Mouse (Mus musculus) CH12.LX (cell line): ENCODE results near the gene Ncor1. TPM values are rescaled to one million over a fixed set of nuclear protein-coding genes. Genes with fewer than 3 reads are reported as not detected.

Experiments used
- DNase-seq: peaks from one replicate; pipeline ENCODE4 v3.0.0-alpha.2; 2013; ENCODE audit errors: extremely low read depth
- H3K27ac ChIP-seq: 2 replicates; pipeline ENCODE4 v1.5.1; 2012; ENCODE audit warnings: low read depth, mild to moderate bottlenecking, control low read depth, moderate library complexity; ENCODE audit not compliant: insufficient read depth
- H3K27me3 ChIP-seq: replicated peaks from 2 replicates; pipeline ENCODE3; 2012; ENCODE audit warnings: inconsistent platforms
- H3K36me3 ChIP-seq, 2 experiments: replicated peaks in 1 of 2; 2 replicates each; pipeline versions ENCODE3 to v1.6.1; 2012; ENCODE audit warnings: inconsistent platforms in 1 of 2, low read length in 1 of 2, mild to moderate bottlenecking in 1 of 2, mixed read lengths in 1 of 2, moderate library complexity in 1 of 2; ENCODE audit not compliant: control insufficient read depth in 1 of 2, insufficient read depth in 1 of 2
- H3K4me1 ChIP-seq, 2 experiments: 2 replicates each; pipeline ENCODE4 v1.6.1; 2012; ENCODE audit warnings: inconsistent platforms in 1 of 2, moderate library complexity in 1 of 2; ENCODE audit not compliant: insufficient read depth in 2 of 2, control insufficient read depth in 1 of 2
- H3K4me2 ChIP-seq: 2 replicates; pipeline ENCODE4 v1.6.1; 2012; ENCODE audit warnings: low read depth, mild to moderate bottlenecking, control low read depth; ENCODE audit not compliant: poor library complexity, insufficient read depth, severe bottlenecking
- H3K4me3 ChIP-seq, 3 experiments: fragments of 150-350 bp in 1 of 3; sonication (generic) in 1 of 3; replicated peaks in 1 of 3; 2 replicates each; pipeline versions ENCODE3 to v1.5.1; 2011 to 2012; ENCODE audit warnings: low read depth in 2 of 3, low read length in 2 of 3, mild to moderate bottlenecking in 2 of 3, moderate library complexity in 2 of 3, control low read depth in 1 of 3, improper control_type of control experiment in 1 of 3, inconsistent platforms in 1 of 3, mixed read lengths in 1 of 3; ENCODE audit not compliant: poor library complexity in 1 of 3
- H3K79me2 ChIP-seq: replicated peaks from 2 replicates; pipeline ENCODE4 v1.6.1; 2012; ENCODE audit warnings: mild to moderate bottlenecking, moderate library complexity; ENCODE audit not compliant: control insufficient read depth, poor library complexity, insufficient read depth, severe bottlenecking; ENCODE audit errors: extremely low read depth
- H3K9ac ChIP-seq: 2 replicates; pipeline ENCODE4 v1.6.1; 2012; ENCODE audit warnings: low read depth, mild to moderate bottlenecking, control low read depth, moderate library complexity; ENCODE audit not compliant: insufficient read depth
- H3K9me3 ChIP-seq: replicated peaks from 2 replicates; pipeline ENCODE3; 2012; ENCODE audit warnings: low read length, inconsistent platforms, mixed read lengths
- CHD1 ChIP-seq: IDR thresholded peaks from 2 replicates; pipeline ENCODE4 v1.6.1; 2012; ENCODE audit warnings: low read depth, low read length, improper control_type of control experiment, inconsistent platforms
- CTCF ChIP-seq, 2 experiments: IDR thresholded peaks in 1 of 2; conservative IDR thresholded peaks in 1 of 2; 2 replicates each; pipeline ENCODE4 v1.5.1; 2011 to 2012; ENCODE audit warnings: low read depth in 2 of 2, low read length in 2 of 2, improper control_type of control experiment in 1 of 2, inconsistent platforms in 1 of 2, mild to moderate bottlenecking in 1 of 2, moderate library complexity in 1 of 2
- E2F4 ChIP-seq: IDR thresholded peaks from 2 replicates; pipeline ENCODE4 v1.6.1; 2011; ENCODE audit warnings: low read depth, low read length, improper control_type of control experiment; ENCODE audit not compliant: insufficient replicate concordance
- EP300 ChIP-seq: IDR thresholded peaks from 2 replicates; pipeline ENCODE4 v1.6.1; 2011; ENCODE audit warnings: low read length, improper control_type of control experiment
- ETS1 ChIP-seq: conservative IDR thresholded peaks from 2 replicates; pipeline ENCODE4 v1.6.1; 2012; ENCODE audit warnings: low read depth, mild to moderate bottlenecking, inconsistent platforms, low read length, improper control_type of control experiment, moderate library complexity
- GABPA ChIP-seq: IDR thresholded peaks from 2 replicates; pipeline ENCODE4 v1.6.1; 2012; ENCODE audit warnings: low read depth, low read length, improper control_type of control experiment, inconsistent platforms; ENCODE audit not compliant: insufficient replicate concordance
- HCFC1 ChIP-seq: IDR thresholded peaks from 2 replicates; pipeline ENCODE4 v1.6.1; 2012; ENCODE audit warnings: low read depth, mild to moderate bottlenecking, inconsistent platforms, low read length, improper control_type of control experiment
- JUN ChIP-seq: IDR thresholded peaks from 2 replicates; pipeline ENCODE4 v1.6.1; 2011; ENCODE audit warnings: low read depth, mild to moderate bottlenecking, low read length, improper control_type of control experiment, moderate library complexity; ENCODE audit not compliant: insufficient read depth
- JUND ChIP-seq: conservative IDR thresholded peaks from 2 replicates; pipeline ENCODE4 v1.6.1; 2011; ENCODE audit warnings: low read depth, low read length, improper control_type of control experiment
- KAT2A ChIP-seq: IDR thresholded peaks from 2 replicates; pipeline ENCODE4 v1.6.1; 2012; ENCODE audit warnings: low read length, improper control_type of control experiment, inconsistent platforms; ENCODE audit not compliant: insufficient replicate concordance
- MAFK ChIP-seq: IDR thresholded peaks from 2 replicates; pipeline ENCODE4 v1.6.1; 2011; ENCODE audit warnings: low read length, improper control_type of control experiment; ENCODE audit not compliant: insufficient replicate concordance
- MAZ ChIP-seq: IDR thresholded peaks from 2 replicates; pipeline ENCODE4 v1.6.1; 2012; ENCODE audit warnings: low read depth, mild to moderate bottlenecking, inconsistent platforms, low read length, improper control_type of control experiment, moderate library complexity
- MEF2A ChIP-seq: IDR thresholded peaks from 2 replicates; pipeline ENCODE4 v1.6.1; 2014; ENCODE audit warnings: low read depth, mild to moderate bottlenecking, inconsistent platforms, low read length, improper control_type of control experiment, borderline replicate concordance
- MXI1 ChIP-seq: IDR thresholded peaks from 2 replicates; pipeline ENCODE4 v1.6.1; 2011; ENCODE audit warnings: mild to moderate bottlenecking, low read depth, low read length, improper control_type of control experiment
- MYC ChIP-seq: IDR thresholded peaks from 2 replicates; pipeline ENCODE4 v1.6.1; 2011; ENCODE audit warnings: low read depth, mild to moderate bottlenecking, improper control_type of control experiment, low read length
- NELFE ChIP-seq: IDR thresholded peaks from 2 replicates; pipeline ENCODE4 v1.6.1; 2011; ENCODE audit warnings: low read depth, low read length, improper control_type of control experiment
- NRF1 ChIP-seq: IDR thresholded peaks from 2 replicates; pipeline ENCODE4 v1.6.1; 2014; ENCODE audit warnings: low read depth, mild to moderate bottlenecking, inconsistent platforms, low read length, improper control_type of control experiment, moderate library complexity
- PAX5 ChIP-seq: IDR thresholded peaks from 2 replicates; pipeline ENCODE4 v1.6.1; 2012; ENCODE audit warnings: low read length, inconsistent platforms, mixed read lengths
- POLR2AphosphoS2 ChIP-seq: IDR thresholded peaks from 2 replicates; pipeline ENCODE4 v1.6.1; 2011; ENCODE audit warnings: low read depth, low read length, improper control_type of control experiment
- RCOR1 ChIP-seq: conservative IDR thresholded peaks from 2 replicates; pipeline ENCODE4 v1.6.1; 2012; ENCODE audit warnings: low read depth, mild to moderate bottlenecking, inconsistent platforms, low read length, improper control_type of control experiment
- SIN3A ChIP-seq: IDR thresholded peaks from 2 replicates; pipeline ENCODE4 v1.6.1; 2012; ENCODE audit warnings: low read length, improper control_type of control experiment, inconsistent platforms
- TBP ChIP-seq: conservative IDR thresholded peaks from 2 replicates; pipeline ENCODE4 v1.6.1; 2011; ENCODE audit warnings: low read depth, low read length, improper control_type of control experiment
- UBTF ChIP-seq: IDR thresholded peaks from 2 replicates; pipeline ENCODE4 v1.6.1; 2012; ENCODE audit warnings: low read depth, mild to moderate bottlenecking, inconsistent platforms, low read length, improper control_type of control experiment, moderate library complexity
- USF1 ChIP-seq: IDR thresholded peaks from 2 replicates; pipeline ENCODE4 v1.6.1; 2014; ENCODE audit warnings: low read depth, mild to moderate bottlenecking, inconsistent platforms, low read length, improper control_type of control experiment
- ZC3H11A ChIP-seq: IDR thresholded peaks from 2 replicates; pipeline ENCODE4 v1.6.1; 2012; ENCODE audit warnings: low read depth, mild to moderate bottlenecking, inconsistent platforms, low read length, improper control_type of control experiment
- ZKSCAN1 ChIP-seq: IDR thresholded peaks from 2 replicates; pipeline ENCODE4 v1.6.1; 2012; ENCODE audit warnings: low read depth, inconsistent platforms, low read length, improper control_type of control experiment, borderline replicate concordance
- dilution Hi-C: fragments of 300-500 bp; cut with MboI; formaldehyde crosslinking; loops from 2 replicates; pipeline ENCODE4 v1.14.3; 2020; ENCODE audit warnings: low sequenced_read_pairs; ENCODE audit not compliant: extremely low pct_unique_long_range_greater_than_20kb, extremely low pct_ligation_motif_present
- in situ Hi-C: fragments of 300-500 bp; cut with MboI; formaldehyde crosslinking; loops from 3 replicates; pipeline ENCODE4 v1.14.3; 2019; ENCODE audit warnings: low sequenced_read_pairs, low pct_ligation_motif_present, low pct_unique_long_range_greater_than_20kb, mixed read lengths
- polyA plus RNA-seq: library from polyadenylated mRNA; unstranded; fragments of >175 nt; gene quantifications from 2 replicates; pipeline ENCODE4 v1.2.1, GENCODE M21; 2012; ENCODE audit warnings: low read depth; ENCODE audit not compliant: insufficient read length
- total RNA-seq, 2 experiments: library from RNA; depleted of rRNA; stranded (reverse); fragments of 300-350 nt in 1 of 2; fragments of >200 nt in 1 of 2; gene quantifications; 2 replicates each; pipeline ENCODE4 v1.2.3; 2012 to 2014

Gene Ncor1
- total and polyA plus RNA-seq, 3 experiments, result 76.3 to 232 (median 83.8) TPM

GRCm38 (mm10) chr11:62332228-62332627 is 126.1 kb downstream of the Ncor1 start:
- H3K4me1 ChIP-seq, result peaks cover 0 to 23% of the 10 kb centered on the region in 2 experiments; a peak in 3 of 4 replicates

GRCm38 (mm10) chr11:62331141-62331540 is 127.2 kb downstream of the Ncor1 start:
- dilution Hi-C loops, result no loop called here

More at GRCm38 (mm10) chr11:62332228-62332627, 126.1 kb downstream of the Ncor1 start:
- Histone ChIP-seq H3K27ac (no peak overlapping the region), H3K4me3 (no peak overlapping the region), H3K9ac (no peak overlapping the region), H3K36me3 (peaks cover 71 to 96% of the 10 kb centered on the region in 2 experiments), H3K4me2 (no peak overlapping the region), H3K9me3 (no peaks in the 10 kb centered on the region), H3K79me2 (no peaks in the 10 kb centered on the region), H3K27me3 (no peaks in the 10 kb centered on the region)
- TF ChIP-seq JUND (no peak), GABPA (no peak)
- dilution Hi-C loops (no loop called here), in situ Hi-C loops (no loop called here)
- no peak for DNase-seq

GRCm38 (mm10) chr11:62323659-62324058 is 134.7 kb downstream of the Ncor1 start:
- no peak for TF ChIP-seq NRF1
- TF ChIP-seq JUND, result no peak
- TF ChIP-seq SIN3A, result no peak
- no peak for TF ChIP-seq MAZ
- TF ChIP-seq ZC3H11A, result no peak
- TF ChIP-seq MYC, result no peak
- no peak for TF ChIP-seq ETS1
- TF ChIP-seq CHD1, result no peak
- no peak for TF ChIP-seq RCOR1
- no peak for TF ChIP-seq TBP
- no peak for TF ChIP-seq POLR2AphosphoS2
- no peak for TF ChIP-seq MAFK
- no peak for TF ChIP-seq KAT2A
- no peak for TF ChIP-seq MEF2A
- no peak for TF ChIP-seq PAX5
- no peak for TF ChIP-seq USF1
- TF ChIP-seq, all 38 proteins: peak for 0
- Histone ChIP-seq H3K4me1 (no peaks in the 10 kb centered on the region), H3K27me3 (no peaks in the 10 kb centered on the region), H3K27ac (no peak overlapping the region), H3K9ac (no peak overlapping the region), H3K9me3 (no peaks in the 10 kb centered on the region), H3K79me2 (no peaks in the 10 kb centered on the region), H3K4me3 (no peak overlapping the region), H3K36me3 (peaks cover 62 to 94% of the 10 kb centered on the region in 2 experiments), H3K4me2 (no peak overlapping the region)
- in situ Hi-C loops (no loop called here), dilution Hi-C loops (no loop called here)
- DNase-seq, result no peak

More at GRCm38 (mm10) chr11:62331141-62331540, 127.2 kb downstream of the Ncor1 start:
- no peak overlapping the region for H3K9ac ChIP-seq
- no peaks in the 10 kb centered on the region for H3K9me3 ChIP-seq
- no peak overlapping the region for H3K27ac ChIP-seq
- in situ Hi-C loops, result no loop called here
- peaks cover 0 to 23% of the 10 kb centered on the region in 2 experiments; a peak in 3 of 4 replicates for H3K4me1 ChIP-seq
- H3K27me3 ChIP-seq, result no peaks in the 10 kb centered on the region
- peaks cover 70 to 97% of the 10 kb centered on the region in 2 experiments for H3K36me3 ChIP-seq
- no peak for TF ChIP-seq MXI1
- no peak for TF ChIP-seq ZKSCAN1
- no peak for TF ChIP-seq ZC3H11A
- no peak for TF ChIP-seq MEF2A
- no peak for TF ChIP-seq MAFK
- no peak for TF ChIP-seq JUN
- no peak for TF ChIP-seq ETS1
- no peak for TF ChIP-seq MAZ
- TF ChIP-seq PAX5, result no peak
- no peak for TF ChIP-seq EP300
- TF ChIP-seq NRF1, result no peak
- no peak for TF ChIP-seq UBTF
- no peak for TF ChIP-seq NELFE
- no peak for TF ChIP-seq KAT2A
- no peak for TF ChIP-seq E2F4
- TF ChIP-seq JUND, result no peak
- no peak for TF ChIP-seq GABPA
- no peak for TF ChIP-seq CTCF (conservative IDR thresholded peaks at IDR 0.05 in 1 of 2, IDR thresholded peaks at IDR 0.05 in 1 of 2; ENCODE audit: low read depth in 2 of 2, low read length in 2 of 2)
- TF ChIP-seq HCFC1, result no peak
- TF ChIP-seq, all 38 proteins: peak for 0
- DNase-seq, result no peak
- Histone ChIP-seq H3K79me2 (no peaks in the 10 kb centered on the region), H3K4me2 (no peak overlapping the region), H3K4me3 (no peak overlapping the region)
